Mouse (Mus musculus): Measurements from ENCODE around the gene Hspd1. TPM values are rescaled to one million over a fixed set of nuclear protein-coding genes. Genes with fewer than 3 reads are reported as not detected.

Gene Hspd1
- polyA plus RNA-seq, 1 experiment from 2014 or later, result 397 TPM

DNA sequence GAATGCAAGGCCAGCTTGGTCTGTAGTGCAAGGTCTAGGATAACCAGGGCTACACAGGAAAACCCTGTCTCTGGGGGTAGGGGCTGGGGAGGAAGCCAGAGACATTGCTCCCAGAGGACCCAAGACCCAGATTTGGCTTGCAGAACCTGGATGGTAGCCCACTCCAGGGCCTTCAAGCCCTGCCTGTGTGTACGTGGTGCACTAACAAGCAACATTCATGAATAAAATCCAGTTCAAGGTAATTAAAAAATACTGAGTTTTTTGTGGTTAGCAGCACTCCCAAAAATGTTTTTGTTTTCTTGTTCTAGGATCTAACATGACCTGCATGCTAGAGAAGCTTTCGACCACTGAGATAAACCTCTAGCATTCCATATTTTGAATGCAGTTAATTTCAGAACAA is 4.0 kb upstream of the Hspd1 start:
- WGBS, result 94% methylated on average over 2 of the region's 2 CpGs
- Histone ChIP-seq H3K27ac (ENCODE audit: low read depth, low read length) (no peak overlapping the region), H3K9me3 (ENCODE audit: control insufficient read depth, low read length) (no peaks in the 10 kb centered on the region), H3K4me1 (ENCODE audit: control insufficient read depth, insufficient read depth, low read length) (peaks cover 8% of the 10 kb centered on the region), H3K36me3 (ENCODE audit: control insufficient read depth, insufficient read depth, low read length) (no peaks in the 10 kb centered on the region), H3K27me3 (ENCODE audit: control insufficient read depth, insufficient read depth, low read length) (no peaks in the 10 kb centered on the region), H3K4me2 (ENCODE audit: low read depth) (no peak overlapping the region), H3K9ac (ENCODE audit: low read length) (no peak overlapping the region), H3K4me3 (ENCODE audit: low read depth, low read length) (no peak overlapping the region)
- ATAC-seq (ENCODE audit: insufficient read depth, low FRiP score, low TSS enrichment), result no peak
- no peak for DNase-seq (ENCODE audit: low spot score)

DNA sequence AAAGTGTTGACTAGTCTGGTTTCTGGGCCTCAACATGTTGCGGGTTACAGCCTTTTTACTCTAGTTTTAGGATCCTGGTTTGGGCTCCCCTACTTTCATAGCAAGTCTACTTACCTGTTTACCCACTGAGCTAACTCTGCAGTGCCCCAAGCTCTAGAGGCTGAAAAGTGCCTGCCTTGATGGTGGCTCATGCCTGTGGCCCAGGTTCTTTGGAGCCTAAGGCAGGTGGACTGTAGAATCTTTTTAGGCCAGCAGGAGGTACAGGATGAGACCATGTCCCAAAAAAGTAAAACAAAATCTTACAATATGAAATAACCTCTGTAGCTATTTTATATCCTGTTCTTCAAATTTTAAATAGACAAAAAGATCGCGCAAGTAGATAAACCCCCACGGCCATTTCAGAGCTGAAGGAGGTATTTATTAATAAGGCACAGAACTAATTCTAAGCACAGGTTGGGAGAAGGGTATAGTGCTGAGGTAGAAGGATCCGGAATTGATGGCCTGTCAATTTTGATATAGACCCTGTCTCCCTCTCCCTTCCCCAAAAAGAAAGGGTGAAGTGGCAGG is 1.5 kb upstream of the Hspd1 start:
- H3K4me3 ChIP-seq (ENCODE audit: low read depth, low read length), result peak overlapping the region; percentile 91
- peaks cover 18% of the 10 kb centered on the region for H3K4me1 ChIP-seq (ENCODE audit: control insufficient read depth, insufficient read depth, low read length)
- no peak overlapping the region for H3K27ac ChIP-seq (ENCODE audit: low read depth, low read length)
- ATAC-seq (ENCODE audit: insufficient read depth, low FRiP score, low TSS enrichment) (no peak), DNase-seq (ENCODE audit: low spot score) (no peak)
- peak overlapping the region; percentile 84 for H3K4me2 ChIP-seq (ENCODE audit: low read depth)
- H3K27me3 ChIP-seq (ENCODE audit: control insufficient read depth, insufficient read depth, low read length), result no peaks in the 10 kb centered on the region
- WGBS, result 90% methylated on average over 5 of the region's 5 CpGs
- H3K9ac ChIP-seq (ENCODE audit: low read length), result peak overlapping the region; percentile 43; the same call in 1 of the 2 replicates
- H3K36me3 ChIP-seq (ENCODE audit: control insufficient read depth, insufficient read depth, low read length), result peaks cover 3% of the 10 kb centered on the region
- H3K9me3 ChIP-seq (ENCODE audit: control insufficient read depth, low read length), result no peaks in the 10 kb centered on the region

GRCm38 (mm10) chr1:55088611-55089497 is 811 bp upstream of the Hspd1 start:
- Histone ChIP-seq H3K9ac (ENCODE audit: low read length) (peak overlapping the region; percentile 96), H3K4me3 (ENCODE audit: low read depth, low read length) (peak overlapping the region; percentile 91), H3K4me1 (ENCODE audit: control insufficient read depth, insufficient read depth, low read length) (peaks cover 18% of the 10 kb centered on the region), H3K9me3 (ENCODE audit: control insufficient read depth, low read length) (no peaks in the 10 kb centered on the region), H3K27me3 (ENCODE audit: control insufficient read depth, insufficient read depth, low read length) (no peaks in the 10 kb centered on the region), H3K4me2 (ENCODE audit: low read depth) (peak overlapping the region; percentile 84), H3K27ac (ENCODE audit: low read depth, low read length) (peak overlapping the region; percentile 92), H3K36me3 (ENCODE audit: control insufficient read depth, insufficient read depth, low read length) (peaks cover 5% of the 10 kb centered on the region)
- 10% methylated on average over 16 of the region's 16 CpGs for WGBS
- DNase-seq (ENCODE audit: low spot score), result no peak
- no peak; the same call in 1 of the 2 replicates for ATAC-seq (ENCODE audit: insufficient read depth, low FRiP score, low TSS enrichment)

DNA sequence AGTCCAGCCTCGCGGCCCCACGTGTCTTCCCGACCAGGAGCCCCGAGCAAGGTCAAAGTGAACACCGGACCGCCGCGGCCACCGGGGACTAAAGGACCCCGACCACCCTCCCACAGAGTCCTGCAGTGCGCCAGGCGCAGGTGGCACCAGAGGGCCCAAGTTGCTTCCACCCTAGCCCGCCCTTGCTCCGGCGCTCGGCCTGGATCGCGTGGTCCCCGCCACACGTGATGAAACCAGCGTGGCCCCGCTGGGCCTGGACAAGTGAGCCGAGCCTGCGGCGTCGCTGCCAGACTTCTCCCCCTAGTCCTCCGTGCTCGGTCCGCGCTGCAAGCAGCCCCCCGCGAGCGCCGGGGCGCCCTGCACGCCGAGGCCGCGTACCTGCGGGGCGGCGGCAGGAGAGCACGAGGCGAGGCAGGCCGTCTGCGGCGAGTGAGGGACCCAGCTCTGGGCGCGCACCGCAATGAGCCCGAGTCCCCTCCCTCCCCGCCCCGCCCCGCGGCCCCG is 590 bp downstream of the Hspd1 start:
- no peaks in the 10 kb centered on the region for H3K9me3 ChIP-seq (ENCODE audit: control insufficient read depth, low read length)
- peak overlapping the region; percentile 96 for H3K9ac ChIP-seq (ENCODE audit: low read length)
- peaks cover 18% of the 10 kb centered on the region for H3K4me1 ChIP-seq (ENCODE audit: control insufficient read depth, insufficient read depth, low read length)
- H3K27me3 ChIP-seq (ENCODE audit: control insufficient read depth, insufficient read depth, low read length), result no peaks in the 10 kb centered on the region
- DNase-seq (ENCODE audit: low spot score), result no peak
- WGBS, result under 1% methylated on average over 45 of the region's 57 CpGs
- H3K36me3 ChIP-seq (ENCODE audit: control insufficient read depth, insufficient read depth, low read length), result peaks cover 12% of the 10 kb centered on the region
- peak; percentile 77 for ATAC-seq (ENCODE audit: insufficient read depth, low FRiP score, low TSS enrichment)
- H3K27ac ChIP-seq (ENCODE audit: low read depth, low read length), result peak overlapping the region; percentile 92
- H3K4me3 ChIP-seq (ENCODE audit: low read depth, low read length), result peak overlapping the region; percentile 91
- H3K4me2 ChIP-seq (ENCODE audit: low read depth), result peak overlapping the region; percentile 84

- Histone ChIP-seq H3K4me2 (ENCODE audit: low read depth) (peak overlapping the region; percentile 84), H3K9me3 (ENCODE audit: control insufficient read depth, low read length) (no peaks in the 10 kb centered on the region), H3K27me3 (ENCODE audit: control insufficient read depth, insufficient read depth, low read length) (no peaks in the 10 kb centered on the region), H3K4me1 (ENCODE audit: control insufficient read depth, insufficient read depth, low read length) (peaks cover 18% of the 10 kb centered on the region), H3K4me3 (ENCODE audit: low read depth, low read length) (peak overlapping the region; percentile 91), H3K27ac (ENCODE audit: low read depth, low read length) (peak overlapping the region; percentile 92), H3K36me3 (ENCODE audit: control insufficient read depth, insufficient read depth, low read length) (peaks cover 14% of the 10 kb centered on the region), H3K9ac (ENCODE audit: low read length) (peak overlapping the region; percentile 96)
- DNase-seq (ENCODE audit: low spot score) (peak; percentile 32), ATAC-seq (ENCODE audit: insufficient read depth, low FRiP score, low TSS enrichment) (no peak)
- WGBS, result under 1% methylated on average over 13 of the region's 13 CpGs
These were observed 1.1 kb downstream of the Hspd1 start for GRCm38 (mm10) chr1:55086868-55087400.

- ATAC-seq (ENCODE audit: insufficient read depth, low FRiP score, low TSS enrichment) (no peak), DNase-seq (ENCODE audit: low spot score) (no peak)
- WGBS, result 44% methylated on average over 7 of the region's 7 CpGs
- peaks cover 18% of the 10 kb centered on the region for H3K4me1 ChIP-seq (ENCODE audit: control insufficient read depth, insufficient read depth, low read length)
- H3K9me3 ChIP-seq (ENCODE audit: control insufficient read depth, low read length), result no peaks in the 10 kb centered on the region
- H3K27ac ChIP-seq (ENCODE audit: low read depth, low read length), result no peak overlapping the region
- peak overlapping the region; percentile 18; the same call in 1 of the 2 replicates for H3K9ac ChIP-seq (ENCODE audit: low read length)
- H3K4me3 ChIP-seq (ENCODE audit: low read depth, low read length), result peak overlapping the region; percentile 91; the same call in 1 of the 2 replicates
- H3K27me3 ChIP-seq (ENCODE audit: control insufficient read depth, insufficient read depth, low read length), result no peaks in the 10 kb centered on the region
- peak overlapping the region; percentile 84 for H3K4me2 ChIP-seq (ENCODE audit: low read depth)
- H3K36me3 ChIP-seq (ENCODE audit: control insufficient read depth, insufficient read depth, low read length), result peaks cover 16% of the 10 kb centered on the region
These were observed 2.2 kb downstream of the Hspd1 start for GRCm38 (mm10) chr1:55085781-55086366.

DNA sequence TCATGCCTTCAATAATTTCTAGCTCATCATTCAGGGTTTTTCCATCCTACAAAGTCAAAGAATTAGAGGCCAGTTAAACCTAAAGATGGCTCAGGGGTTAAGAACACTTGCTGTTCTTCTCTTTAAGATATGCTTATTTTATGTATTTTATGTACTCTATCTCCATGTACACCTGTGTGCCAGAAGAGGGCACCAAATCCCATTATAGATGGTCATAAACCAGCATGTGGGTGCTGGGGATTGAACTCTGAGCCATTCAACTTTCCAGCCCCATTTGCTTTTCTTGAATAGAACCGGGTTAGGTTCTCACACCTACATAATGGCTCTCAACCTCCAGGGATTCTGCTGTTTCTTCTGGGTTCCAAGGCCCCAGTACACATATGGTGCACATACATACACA is 5.9 kb downstream of the Hspd1 start:
- ATAC-seq (ENCODE audit: insufficient read depth, low FRiP score, low TSS enrichment), result no peak
- DNase-seq (ENCODE audit: low spot score), result no peak
- Histone ChIP-seq H3K4me2 (ENCODE audit: low read depth) (no peak overlapping the region), H3K27me3 (ENCODE audit: control insufficient read depth, insufficient read depth, low read length) (no peaks in the 10 kb centered on the region), H3K4me3 (ENCODE audit: low read depth, low read length) (no peak overlapping the region), H3K36me3 (ENCODE audit: control insufficient read depth, insufficient read depth, low read length) (peaks cover 25% of the 10 kb centered on the region), H3K9ac (ENCODE audit: low read length) (no peak overlapping the region), H3K4me1 (ENCODE audit: control insufficient read depth, insufficient read depth, low read length) (peaks cover 10% of the 10 kb centered on the region), H3K9me3 (ENCODE audit: control insufficient read depth, low read length) (no peaks in the 10 kb centered on the region), H3K27ac (ENCODE audit: low read depth, low read length) (no peak overlapping the region)
- 32% methylated on average over 1 of the region's 1 CpGs for WGBS

DNA sequence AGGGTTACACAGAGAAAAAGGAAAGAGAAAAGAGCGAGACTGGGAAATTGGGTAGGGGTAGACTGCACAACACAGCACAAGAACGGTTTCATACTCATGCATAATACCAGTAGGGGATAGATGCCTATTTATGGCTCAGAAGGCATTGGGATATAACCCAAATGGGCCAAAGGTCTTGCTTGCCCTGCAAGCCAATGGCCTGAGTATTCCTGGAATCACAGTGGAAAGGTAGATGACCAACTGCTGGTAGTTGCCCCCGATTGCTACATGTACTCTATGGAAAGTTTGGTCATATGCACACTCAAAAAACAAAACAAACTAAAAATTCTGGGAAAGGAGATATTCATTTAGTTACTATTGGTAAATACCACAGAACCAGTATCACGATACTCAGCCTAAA is 8.4 kb downstream of the Hspd1 start:
- H3K4me1 ChIP-seq (ENCODE audit: control insufficient read depth, insufficient read depth, low read length), result no peaks in the 10 kb centered on the region
- DNase-seq (ENCODE audit: low spot score) (no peak), ATAC-seq (ENCODE audit: insufficient read depth, low FRiP score, low TSS enrichment) (no peak)
- H3K27ac ChIP-seq (ENCODE audit: low read depth, low read length), result no peak overlapping the region
- H3K9ac ChIP-seq (ENCODE audit: low read length), result no peak overlapping the region
- no peak overlapping the region for H3K4me2 ChIP-seq (ENCODE audit: low read depth)
- peaks cover 22% of the 10 kb centered on the region for H3K36me3 ChIP-seq (ENCODE audit: control insufficient read depth, insufficient read depth, low read length)
- H3K9me3 ChIP-seq (ENCODE audit: control insufficient read depth, low read length), result no peaks in the 10 kb centered on the region
- H3K4me3 ChIP-seq (ENCODE audit: low read depth, low read length), result no peak overlapping the region
- WGBS, result 94% methylated on average over 4 of the region's 4 CpGs
- no peaks in the 10 kb centered on the region for H3K27me3 ChIP-seq (ENCODE audit: control insufficient read depth, insufficient read depth, low read length)
